8 mouse cellular contexts compared by ENCODE assay signal in the genomic region with DNA sequence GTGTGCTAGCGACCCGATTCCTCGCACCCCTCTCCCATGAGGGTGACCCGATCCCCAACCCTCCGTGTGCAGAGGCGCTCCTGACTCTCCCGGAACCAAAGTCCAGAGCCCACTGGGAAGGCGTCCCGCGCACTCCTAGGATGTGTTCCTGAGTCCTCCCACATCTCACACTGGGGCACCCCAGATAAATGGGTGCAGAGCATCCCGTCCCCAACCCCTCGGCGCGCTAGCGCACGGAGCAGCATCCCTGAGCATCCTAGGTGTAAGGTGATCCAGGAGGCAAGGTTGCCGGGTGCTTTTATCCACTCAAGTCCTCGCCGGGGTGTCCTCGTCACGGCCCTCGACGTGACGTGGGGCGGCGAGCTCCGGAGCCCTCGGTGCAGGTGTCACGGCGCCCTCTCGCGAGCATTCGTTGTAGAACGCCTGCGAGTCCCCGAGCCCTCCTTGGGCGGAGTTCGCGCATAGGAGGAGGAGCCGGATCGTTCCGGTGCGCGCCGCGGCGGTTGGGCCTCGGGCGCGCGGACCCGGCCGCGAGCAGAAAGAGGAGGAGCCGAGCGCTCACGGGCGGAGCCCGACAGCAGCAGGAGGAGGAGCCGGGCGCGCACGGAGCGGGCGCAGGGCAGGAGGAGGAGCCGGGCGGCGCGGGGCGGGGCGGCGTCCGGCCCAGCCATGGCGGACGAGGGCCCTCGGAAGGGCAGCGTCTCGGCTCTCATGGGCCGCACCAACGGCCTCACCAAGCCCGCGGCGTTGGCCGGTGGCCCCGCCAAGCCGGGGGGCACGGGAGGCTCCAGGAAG. TPM values are rescaled to one million over a fixed set of nuclear protein-coding genes. Genes with fewer than 3 reads are reported as not detected.
A peak's percentile ranks its signal among the peaks of the same experiment; 100 is the strongest.
DNase-seq lines count a peak whose midpoint lies in the region; ATAC-seq lines count a peak whose summit lies in the region.

Gene Pcid2, minus strand, starts transcription at position 373 of the 795 bp plus-strand sequence.
Gene Cul4a, plus strand, starts transcription at position 535 of the 795 bp plus-strand sequence.

- peak; percentile 99 for DNase-seq in NIH3T3 (ENCODE audit: low read depth)
- peak; percentile 99 for DNase-seq in cerebellum, postnatal 10 days
- peak; percentile 94 for DNase-seq in frontal cortex, postnatal 14 days (ENCODE audit: low spot score in 2 of 2)
- DNase-seq in layer of hippocampus, postnatal 25 days (ENCODE audit: extremely low spot score in 1 of 2, low spot score in 1 of 2): peak; percentile 91 to 96
- DNase-seq in lung, postnatal 25 days (ENCODE audit: low spot score): peak; percentile 96
- peak; percentile 98 for DNase-seq in retina, embryonic 14.5 days (ENCODE audit: low spot score)
- peak; percentile 99 for DNase-seq in thymus, postnatal 4 days

- peak within 1 kb of the TSS; percentile 82 for H3K4me3 ChIP-seq in hindbrain, embryonic 13.5 days

- peaks cover 13% of the 10 kb centered on the region for H3K36me3 ChIP-seq in hindbrain, embryonic 13.5 days

- H3K4me1 ChIP-seq in hindbrain, embryonic 13.5 days (replicated peaks): peaks cover 56% of the 10 kb centered on the region

- peak within 1 kb of the TSS; percentile 97 for H3K9ac ChIP-seq in hindbrain, embryonic 13.5 days

- peak; percentile 95 for ATAC-seq in hindbrain, embryonic 13.5 days (ENCODE audit: low FRiP score)

- H3K27ac ChIP-seq in hindbrain, embryonic 13.5 days: peak within 1 kb of the TSS; percentile 96

- peak within 1 kb of the TSS; percentile 98 for H3K4me2 ChIP-seq in hindbrain, embryonic 13.5 days

- H3K9me3 ChIP-seq in hindbrain, embryonic 13.5 days: no peaks in the 10 kb centered on the region

- H3K27me3 ChIP-seq in hindbrain, embryonic 13.5 days: no peaks in the 10 kb centered on the region

- under 1% methylated on average over 87 of the region's 87 CpGs for WGBS in hindbrain, embryonic 13.5 days

RNA-seq across cellular contexts. Expression of gene Pcid2, which starts in this region (rescaled TPM):
- 41.7 and 44.3 TPM in 2 replicates for polyA plus RNA-seq in hindbrain, embryonic 13.5 days (2015; fragmentation: Nextera tagmentation; extraction: Ambion mirVana)
- total RNA-seq in layer of hippocampus, postnatal 25 days (2021): 10 to 100 TPM; 28.8 to 32.0 TPM

RNA-seq across cellular contexts. Expression of gene Cul4a, which starts in this region (rescaled TPM):
- polyA plus RNA-seq in hindbrain, embryonic 13.5 days (2015; fragmentation: Nextera tagmentation; extraction: Ambion mirVana): 71.7 and 73.0 TPM in 2 replicates
- 10 to 100 TPM; 55.8 to 64.4 TPM for total RNA-seq in layer of hippocampus, postnatal 25 days (2021)

Comparison
In these comparisons a context has a peak if more than half of its experiments do, and no peak if none do; other contexts are left out.
1. Peak in every context shown above with its lines: DNase-seq, ATAC-seq, H3K4me3 ChIP-seq and H3K27ac ChIP-seq.